Mouse (Mus musculus) intestine, postnatal 0 days (tissue): ENCODE data around the gene Top2a. TPM values are rescaled to one million over a fixed set of nuclear protein-coding genes. Genes with fewer than 3 reads are reported as not detected.

Source experiments
- ATAC-seq: fragments of 200-750 bp; cut with Nextera tagmentation; 2 replicates; pipeline ENCODE4 v1.8.0; 2017; ENCODE audit warnings: mild to moderate bottlenecking, moderate TSS enrichment, moderate library complexity
- H3K27ac ChIP-seq: fragments of 300-500 bp; sonication (generic); 2 replicates; pipeline ENCODE4 v1.5.1; 2014; ENCODE audit warnings: mild to moderate bottlenecking, low read depth, low read length, moderate library complexity
- H3K27me3 ChIP-seq: fragments of 300-500 bp; sonication (generic); replicated peaks from 2 replicates; pipeline ENCODE4 v1.6.1; 2014; ENCODE audit warnings: low read length, mixed read lengths; ENCODE audit not compliant: control insufficient read depth, insufficient read depth
- H3K36me3 ChIP-seq: fragments of 300-500 bp; sonication (generic); 2 replicates; pipeline ENCODE4 v1.6.1; 2014; ENCODE audit warnings: mild to moderate bottlenecking, moderate library complexity; ENCODE audit not compliant: control insufficient read depth, insufficient read depth
- H3K4me1 ChIP-seq: fragments of 300-500 bp; sonication (generic); replicated peaks from 2 replicates; pipeline ENCODE4 v1.6.1; 2014; ENCODE audit warnings: antibody characterized with exemption, low read length, mixed read lengths; ENCODE audit not compliant: control insufficient read depth, insufficient read depth
- H3K4me2 ChIP-seq: fragments of 300-500 bp; sonication (generic); replicated peaks from 2 replicates; pipeline ENCODE4 v1.6.1; 2014; ENCODE audit warnings: low read depth, mild to moderate bottlenecking, moderate library complexity
- H3K4me3 ChIP-seq: fragments of 300-500 bp; sonication (generic); 2 replicates; pipeline ENCODE4 v1.5.1; 2014; ENCODE audit warnings: low read depth, low read length
- H3K9ac ChIP-seq: fragments of 300-500 bp; sonication (generic); 2 replicates; pipeline ENCODE4 v1.6.1; 2014; ENCODE audit warnings: mild to moderate bottlenecking, low read depth, low read length
- H3K9me3 ChIP-seq: fragments of 300-500 bp; sonication (generic); 2 replicates; pipeline ENCODE4 v1.6.1; 2016; ENCODE audit warnings: mixed run types; ENCODE audit not compliant: control insufficient read depth
- CTCF ChIP-seq: sonication (generic); IDR thresholded peaks from 2 replicates; pipeline ENCODE4 v1.5.1; 2016; ENCODE audit warnings: low read depth, mild to moderate bottlenecking, control low read depth, antibody characterized with exemption, moderate library complexity
- WGBS: fragments of 180-500 bp; shearing (Covaris S2); extraction: QIAGEN DNeasy Blood & Tissue Kit; methylation state at CpG from one replicate; pipeline ENCODE4 v1.1.7; 2014; 5-methylcytosine and 5-hydroxymethylcytosine counted together
- polyA plus RNA-seq: library from polyadenylated mRNA; unstranded; fragments of >200 nt; fragmentation: Nextera tagmentation; extraction: Ambion mirVana; gene quantifications from 2 replicates; pipeline ENCODE4 v1.2.1, GENCODE M21; 2015

Top2a gene
- polyA plus RNA-seq, 1 experiment from 2014 or later: 41.8 TPM

- H3K27ac ChIP-seq: no peak overlapping the region
- H3K4me1 ChIP-seq: 0 out of 2 replicates have a peak, but pooled peaks cover 4% of the 10 kb centered on the region
- 63% methylated on average over 4 of the region's 4 CpGs for WGBS
- H3K27me3 ChIP-seq: no peaks in the 10 kb centered on the region
- H3K9me3 ChIP-seq: no peaks in the 10 kb centered on the region
- no peak overlapping the region for H3K4me2 ChIP-seq
- H3K9ac ChIP-seq: no peak overlapping the region
- TF ChIP-seq CTCF: peak; percentile 67
- H3K4me3 ChIP-seq: no peak overlapping the region
- ATAC-seq: no peak
- H3K36me3 ChIP-seq: no peaks in the 10 kb centered on the region
These were observed 11.4 kb upstream of the Top2a start for GRCm38 (mm10) chr11:99035350-99035749.

GRCm38 (mm10) chr11:99026899-99027440, 3.0 kb upstream of the Top2a start:
- no peak for ATAC-seq
- TF ChIP-seq CTCF: no peak
- no peaks in the 10 kb centered on the region for H3K27me3 ChIP-seq
- no peak overlapping the region for H3K4me3 ChIP-seq
- H3K9me3 ChIP-seq: no peaks in the 10 kb centered on the region
- no peak overlapping the region for H3K27ac ChIP-seq
- no peak overlapping the region for H3K4me2 ChIP-seq
- no peak overlapping the region for H3K9ac ChIP-seq
- no peaks in the 10 kb centered on the region for H3K4me1 ChIP-seq
- WGBS: 82% methylated on average over 12 of the region's 12 CpGs
- no peaks in the 10 kb centered on the region for H3K36me3 ChIP-seq

- no peak for TF ChIP-seq CTCF
- 85% methylated on average over 6 of the region's 6 CpGs for WGBS
These were observed 1.9 kb upstream of the Top2a start for GRCm38 (mm10) chr11:99025878-99026277.

GRCm38 (mm10) chr11:99024468-99025134, 612 bp upstream of the Top2a start:
- Histone ChIP-seq H3K4me2 (peak overlapping the region; percentile 67), H3K4me3 (peak overlapping the region; percentile 71), H3K27me3 (no peaks in the 10 kb centered on the region), H3K27ac (no peak overlapping the region), H3K4me1 (no peaks in the 10 kb centered on the region), H3K9ac (peak overlapping the region; percentile 34; the same call in 1 of the 2 replicates), H3K36me3 (peaks cover 5% of the 10 kb centered on the region; the same call in 1 of the 2 replicates), H3K9me3 (no peaks in the 10 kb centered on the region)
- WGBS: 39% methylated on average over 18 of the region's 18 CpGs
- no peak for ATAC-seq
- no peak for TF ChIP-seq CTCF

More at GRCm38 (mm10) chr11:99025878-99026277, 1.9 kb upstream of the Top2a start:
- Histone ChIP-seq H3K4me3 (no peak overlapping the region), H3K4me2 (no peak overlapping the region), H3K27me3 (no peaks in the 10 kb centered on the region), H3K36me3 (no peaks in the 10 kb centered on the region), H3K9ac (no peak overlapping the region), H3K4me1 (no peaks in the 10 kb centered on the region), H3K9me3 (no peaks in the 10 kb centered on the region), H3K27ac (no peak overlapping the region)
- ATAC-seq: no peak

GRCm38 (mm10) chr11:99023094-99023493, 895 bp downstream of the Top2a start:
- 3% methylated on average over 4 of the region's 4 CpGs for WGBS
- Histone ChIP-seq H3K36me3 (peaks cover 11% of the 10 kb centered on the region; the same call in 1 of the 2 replicates), H3K27ac (no peak overlapping the region), H3K4me2 (peak overlapping the region; percentile 72), H3K27me3 (no peaks in the 10 kb centered on the region), H3K4me3 (peak overlapping the region; percentile 71), H3K9me3 (no peaks in the 10 kb centered on the region), H3K4me1 (no peaks in the 10 kb centered on the region), H3K9ac (peak overlapping the region; percentile 63)
- ATAC-seq: no peak
- no peak for TF ChIP-seq CTCF

- Histone ChIP-seq H3K4me1 (no peaks in the 10 kb centered on the region), H3K4me2 (peak overlapping the region; percentile 72), H3K4me3 (peak overlapping the region; percentile 71), H3K9me3 (no peaks in the 10 kb centered on the region), H3K36me3 (peaks cover 15% of the 10 kb centered on the region), H3K9ac (0 out of 2 replicates have a peak overlapping the region, but pooled peaks have one; percentile 63), H3K27ac (no peak overlapping the region), H3K27me3 (no peaks in the 10 kb centered on the region)
- ATAC-seq: no peak
- 58% methylated on average over 5 of the region's 5 CpGs for WGBS
- no peak for TF ChIP-seq CTCF
These were observed 1.5 kb downstream of the Top2a start for GRCm38 (mm10) chr11:99022384-99022933.
